Mouse (Mus musculus): ENCODE results near the gene Dock1.
A peak's percentile ranks its signal among the peaks of the same experiment; 100 is the strongest.

Gene Dock1

DNA sequence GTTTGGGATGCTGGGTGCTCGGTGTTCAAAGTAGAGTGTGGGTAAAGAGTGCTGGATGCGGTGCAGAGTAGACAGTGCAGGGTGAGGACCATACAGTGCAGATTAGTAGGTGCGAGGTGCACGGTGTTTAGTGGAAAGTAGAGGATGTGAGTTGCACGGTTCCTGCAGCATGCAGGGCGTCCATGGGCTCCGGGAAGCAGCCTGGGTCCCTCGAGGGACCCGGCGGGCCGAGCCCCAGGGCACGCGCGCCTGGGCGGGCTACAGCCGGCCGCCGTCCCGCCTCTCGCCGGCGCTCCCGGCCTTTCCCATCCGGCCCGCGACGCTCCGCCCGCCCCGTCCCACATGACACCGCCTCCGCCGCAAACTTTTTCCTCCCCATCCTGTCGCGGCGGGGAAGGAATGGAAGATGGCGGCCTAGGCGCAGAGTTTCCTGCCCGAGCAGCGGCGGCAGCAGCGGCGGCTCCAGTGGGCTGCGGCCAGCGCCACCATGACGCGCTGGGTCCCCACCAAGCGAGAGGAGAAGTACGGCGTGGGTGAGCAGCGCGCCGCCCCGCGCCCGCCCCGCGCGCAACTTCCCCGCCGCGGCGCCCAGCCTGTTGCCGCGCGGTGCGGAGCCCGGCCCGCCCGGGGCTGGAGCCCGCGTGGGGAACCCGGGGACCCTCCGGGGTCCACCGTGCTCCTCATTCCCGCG is at the start of gene Dock1:
TSS of gene Dock1 (plus strand) at position 343 of the 691 bp plus-strand sequence.
- DNase-seq (ENCODE audit: extremely low read depth, insufficient read length, low spot score) = peak; percentile 78

DNA sequence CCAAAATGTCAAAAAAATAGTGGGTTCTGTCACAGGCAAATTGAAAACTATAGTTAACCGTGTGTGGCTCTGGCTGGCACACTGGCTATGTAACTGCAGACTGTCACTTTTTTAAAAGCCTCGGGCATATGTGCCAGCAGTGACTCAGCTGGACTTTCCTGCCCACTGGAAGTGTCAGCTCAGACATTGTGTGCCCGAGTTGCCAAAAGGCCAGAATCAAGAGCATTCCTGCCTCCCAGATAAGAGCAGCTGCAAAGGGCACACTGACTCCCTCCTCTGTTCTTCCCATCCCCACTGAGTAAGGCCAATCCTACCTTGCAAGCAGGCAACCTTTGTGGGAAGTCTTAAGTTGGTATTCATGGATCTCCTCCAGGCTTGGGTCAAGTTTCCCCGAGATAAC is 42.5 kb upstream of the Dock1 start:
- DNase-seq (ENCODE audit: extremely low read depth, insufficient read length, low spot score) = peak; percentile 59

DNA sequence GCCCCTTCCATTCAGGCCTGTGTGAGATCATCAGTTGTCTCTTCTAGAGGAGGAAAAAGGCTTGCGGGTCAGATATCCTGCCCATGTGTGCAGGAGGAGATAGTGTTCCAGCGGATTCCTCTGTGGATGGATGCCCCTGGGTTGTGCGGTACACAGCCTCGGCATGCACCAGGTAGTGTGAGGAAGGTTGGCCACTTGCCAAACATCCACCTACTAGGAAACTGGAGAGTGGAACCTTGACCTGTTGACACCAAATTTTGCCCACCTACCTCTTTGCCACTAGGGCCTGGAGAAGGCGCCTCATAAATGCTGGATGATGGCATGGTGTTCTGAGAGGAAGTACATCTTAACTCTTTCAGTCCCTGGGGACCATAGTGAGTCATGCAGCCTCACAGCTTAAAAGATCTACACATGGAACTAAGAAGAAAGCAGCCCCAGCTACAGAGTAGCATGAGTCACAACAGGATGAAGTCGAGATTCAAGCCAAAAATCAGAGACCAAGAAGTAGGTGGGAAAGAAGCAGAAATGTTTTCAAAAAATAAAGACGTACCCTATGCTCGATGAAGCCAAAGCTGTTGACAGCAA is 20.1 kb upstream of the Dock1 start:
- DNase-seq (ENCODE audit: extremely low read depth, insufficient read length, low spot score) = peak; percentile 74

- no peak for DNase-seq (ENCODE audit: extremely low read depth, insufficient read length, low spot score)
These were observed 19.4 kb upstream of the Dock1 start for GRCm38 (mm10) chr7:134651071-134651470.

DNA sequence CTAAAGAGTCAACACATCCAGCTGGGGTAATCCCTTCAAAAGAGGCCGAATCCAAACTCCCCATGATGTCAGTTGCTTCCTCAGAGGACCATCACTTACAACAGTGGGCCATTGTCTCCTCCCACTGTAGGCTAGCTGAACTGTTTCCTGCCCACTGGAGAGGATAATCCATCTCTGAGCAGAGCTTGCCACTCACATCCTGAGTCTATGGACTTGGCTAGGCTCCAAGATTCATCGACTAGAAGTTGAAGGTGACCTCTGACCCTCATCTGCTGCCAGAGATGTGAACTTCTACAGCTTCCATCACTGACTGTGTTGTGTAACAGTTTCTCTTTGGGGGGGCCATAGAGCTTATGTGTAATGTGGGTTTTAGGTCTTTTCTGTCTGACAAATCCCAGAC is 7.2 kb upstream of the Dock1 start:
- no peak for DNase-seq (ENCODE audit: extremely low read depth, insufficient read length, low spot score)

DNA sequence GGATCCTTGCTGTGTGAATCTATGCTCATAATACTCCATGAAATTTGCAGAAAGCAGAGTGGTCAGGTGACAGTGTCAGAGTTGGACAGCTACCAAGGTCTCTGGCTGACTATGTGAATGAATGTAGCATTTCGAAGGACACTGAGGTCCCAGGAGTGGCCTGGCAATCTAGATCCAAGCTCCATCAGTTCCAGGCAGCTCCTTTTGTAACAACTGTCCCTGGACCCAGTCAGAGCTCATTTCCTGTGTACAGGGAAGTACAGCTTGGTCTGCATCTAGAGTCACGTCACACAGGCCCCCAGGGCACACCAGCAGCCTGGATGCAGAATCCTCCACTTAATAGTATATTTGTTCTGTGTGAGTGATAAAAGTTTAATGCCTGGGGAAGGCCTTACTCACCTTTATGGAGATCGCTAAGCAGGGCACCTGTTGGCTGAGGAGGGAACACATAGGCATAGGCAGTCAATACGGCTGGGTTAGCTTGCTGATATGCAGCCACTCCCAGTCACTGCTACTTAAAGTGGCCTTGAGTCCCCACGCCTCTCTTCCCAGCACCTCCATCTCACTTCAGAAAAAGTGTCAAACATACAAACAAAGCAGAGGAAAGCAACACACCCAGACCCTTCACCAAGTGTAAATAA is 4.7 kb upstream of the Dock1 start:
- DNase-seq (ENCODE audit: extremely low read depth, insufficient read length, low spot score) = no peak

DNA sequence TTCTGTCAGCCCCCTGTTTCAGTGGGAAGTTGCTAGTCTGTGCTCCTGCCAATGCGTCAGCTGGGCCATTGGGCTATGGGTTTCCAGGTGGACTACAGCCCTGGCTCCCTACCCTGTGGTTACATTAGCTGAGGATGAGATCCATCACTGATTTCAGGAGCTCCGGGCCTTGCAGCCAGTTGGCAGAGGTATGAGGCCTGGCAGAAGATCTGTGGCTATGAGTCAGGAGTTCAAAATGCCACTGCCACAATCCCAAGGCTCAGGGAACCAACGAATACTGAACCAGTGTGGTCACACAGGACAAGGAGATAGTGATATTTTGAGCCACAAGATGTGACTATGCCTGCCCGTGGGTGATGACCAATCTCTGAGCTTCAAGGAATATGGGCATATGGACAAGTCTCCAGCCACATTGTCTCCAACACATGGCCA is 3.2 kb upstream of the Dock1 start:
- DNase-seq (ENCODE audit: extremely low read depth, insufficient read length, low spot score) = peak; percentile 80

DNA sequence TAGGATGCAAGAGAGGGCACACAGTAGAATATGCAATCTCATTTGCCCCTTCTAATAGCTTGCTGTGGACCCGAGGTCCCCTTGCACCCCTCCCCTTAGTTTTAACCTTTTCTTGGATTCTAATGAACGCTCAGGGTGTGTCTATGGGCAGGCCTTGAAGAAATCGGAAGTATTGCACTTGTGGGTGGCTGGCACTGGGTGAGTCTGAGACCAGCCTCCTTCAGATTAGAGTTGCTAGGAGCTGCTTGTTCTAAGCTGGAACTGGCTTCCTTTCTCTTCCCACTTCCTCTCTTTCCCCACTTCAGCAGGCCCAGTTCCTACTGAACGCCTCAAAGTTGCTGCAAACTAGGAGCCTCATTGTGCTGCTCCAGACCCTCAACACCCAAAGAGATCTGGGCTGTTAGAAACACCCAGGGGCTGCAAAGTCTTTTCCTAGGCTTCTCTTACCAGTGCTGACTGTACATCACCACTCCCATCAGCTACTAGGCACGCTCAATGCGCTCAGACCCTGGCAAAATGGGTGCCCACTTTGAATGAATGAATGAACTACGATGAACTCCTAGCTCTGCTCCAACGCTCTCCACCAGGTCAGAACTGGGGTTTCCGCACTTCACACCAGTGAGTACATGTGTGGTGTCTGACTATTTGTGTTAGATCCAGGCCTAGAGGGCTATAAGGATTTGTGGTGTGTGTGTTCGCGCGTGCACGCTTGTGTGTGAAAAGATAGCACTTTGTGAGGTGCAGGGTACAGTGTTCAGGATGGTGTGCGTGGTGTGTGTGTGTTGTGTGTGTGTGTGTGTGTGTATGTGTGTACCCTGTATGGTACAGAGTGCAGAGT is 761 bp upstream of the Dock1 start:
- no peak for DNase-seq (ENCODE audit: extremely low read depth, insufficient read length, low spot score)

DNA sequence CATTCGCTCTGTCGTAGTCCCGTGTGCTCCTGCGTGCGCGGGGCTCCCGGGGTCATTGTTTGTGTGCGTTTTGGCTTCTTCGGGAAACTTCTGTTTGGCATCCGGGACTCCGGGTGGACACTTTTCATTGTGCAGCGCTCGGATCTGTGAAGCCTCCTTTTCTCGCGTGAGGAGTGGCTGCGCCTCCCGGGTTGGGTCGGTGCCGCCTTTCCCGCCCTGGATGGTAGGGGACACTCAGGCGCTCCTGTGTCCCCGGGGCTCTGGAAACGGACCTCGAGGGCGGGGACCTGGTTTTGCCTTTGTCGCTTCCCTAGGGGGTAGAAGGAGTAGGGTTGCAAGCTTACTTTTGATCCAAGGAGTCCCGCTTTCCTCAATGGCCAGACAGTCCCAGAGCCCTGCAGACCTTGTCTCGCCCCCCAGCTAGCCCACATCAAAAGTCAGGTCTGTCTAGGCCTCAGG is 578 bp downstream of the Dock1 start:
- DNase-seq (ENCODE audit: extremely low read depth, insufficient read length, low spot score) = peak; percentile 76

DNA sequence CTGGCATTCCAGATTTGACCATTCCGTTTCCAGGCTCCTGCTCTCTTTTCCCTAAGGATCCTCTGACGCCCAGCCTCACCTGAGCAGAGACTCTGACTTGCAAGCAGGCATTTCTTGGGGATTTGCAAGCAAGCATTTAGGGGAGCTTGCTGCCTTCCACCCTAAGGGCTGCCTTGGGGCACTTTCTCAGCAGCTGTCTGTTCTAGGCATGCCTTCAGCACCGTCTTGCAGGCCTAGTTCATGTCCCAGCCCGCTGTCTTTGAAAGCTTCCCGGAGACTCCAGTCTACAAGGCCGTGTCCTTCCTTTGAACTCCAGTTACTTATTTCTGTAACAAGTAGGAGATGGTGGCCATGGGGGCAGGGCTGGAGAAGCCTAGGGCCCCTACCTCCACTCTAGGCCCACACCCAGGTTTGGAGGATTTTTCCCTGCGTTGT is 1.0 kb downstream of the Dock1 start:
- no peak for DNase-seq (ENCODE audit: extremely low read depth, insufficient read length, low spot score)

- no peak for DNase-seq (ENCODE audit: extremely low read depth, insufficient read length, low spot score)
These were observed 2.7 kb downstream of the Dock1 start for GRCm38 (mm10) chr7:134673135-134673534.

DNA sequence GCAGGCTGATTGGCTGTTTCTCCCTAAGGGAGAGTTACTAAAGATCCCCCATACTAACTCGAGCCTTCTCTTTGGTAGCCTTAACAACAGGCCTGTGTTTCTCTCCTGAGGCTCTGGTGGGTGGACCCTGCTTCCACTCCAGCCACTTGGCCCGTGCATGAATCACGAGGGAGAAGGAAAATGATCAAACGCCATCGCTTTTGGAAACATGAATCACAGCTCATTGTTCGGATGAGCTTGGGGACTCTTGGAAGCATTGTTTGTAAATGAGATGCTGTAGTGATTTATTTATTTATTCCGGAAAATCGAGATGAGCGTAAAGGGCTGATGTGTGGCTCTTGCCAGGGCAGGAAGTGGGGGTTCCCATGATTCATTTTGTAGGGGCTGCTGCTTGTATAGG is 3.5 kb downstream of the Dock1 start:
- no peak for DNase-seq (ENCODE audit: extremely low read depth, insufficient read length, low spot score)

DNA sequence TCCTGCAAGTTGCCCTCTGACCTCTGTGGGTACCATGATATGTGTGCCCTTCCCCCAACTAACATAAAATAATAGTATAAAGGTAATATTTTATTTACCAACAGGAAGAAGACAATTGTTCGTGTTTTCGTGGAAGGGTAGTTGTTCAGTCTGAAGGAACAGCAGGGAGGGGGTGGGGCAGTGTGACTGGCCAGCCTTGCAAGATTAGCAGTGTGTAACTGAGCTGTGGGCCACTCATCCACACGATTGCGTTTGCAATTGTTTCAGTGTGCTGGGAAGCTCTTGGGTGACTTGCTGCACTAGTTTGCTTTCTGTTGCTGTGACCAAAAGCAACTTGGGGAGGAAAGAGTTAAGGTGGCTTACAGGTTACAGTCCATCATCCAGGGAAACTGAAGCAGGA is 7.4 kb downstream of the Dock1 start:
- DNase-seq (ENCODE audit: extremely low read depth, insufficient read length, low spot score) = no peak

DNA sequence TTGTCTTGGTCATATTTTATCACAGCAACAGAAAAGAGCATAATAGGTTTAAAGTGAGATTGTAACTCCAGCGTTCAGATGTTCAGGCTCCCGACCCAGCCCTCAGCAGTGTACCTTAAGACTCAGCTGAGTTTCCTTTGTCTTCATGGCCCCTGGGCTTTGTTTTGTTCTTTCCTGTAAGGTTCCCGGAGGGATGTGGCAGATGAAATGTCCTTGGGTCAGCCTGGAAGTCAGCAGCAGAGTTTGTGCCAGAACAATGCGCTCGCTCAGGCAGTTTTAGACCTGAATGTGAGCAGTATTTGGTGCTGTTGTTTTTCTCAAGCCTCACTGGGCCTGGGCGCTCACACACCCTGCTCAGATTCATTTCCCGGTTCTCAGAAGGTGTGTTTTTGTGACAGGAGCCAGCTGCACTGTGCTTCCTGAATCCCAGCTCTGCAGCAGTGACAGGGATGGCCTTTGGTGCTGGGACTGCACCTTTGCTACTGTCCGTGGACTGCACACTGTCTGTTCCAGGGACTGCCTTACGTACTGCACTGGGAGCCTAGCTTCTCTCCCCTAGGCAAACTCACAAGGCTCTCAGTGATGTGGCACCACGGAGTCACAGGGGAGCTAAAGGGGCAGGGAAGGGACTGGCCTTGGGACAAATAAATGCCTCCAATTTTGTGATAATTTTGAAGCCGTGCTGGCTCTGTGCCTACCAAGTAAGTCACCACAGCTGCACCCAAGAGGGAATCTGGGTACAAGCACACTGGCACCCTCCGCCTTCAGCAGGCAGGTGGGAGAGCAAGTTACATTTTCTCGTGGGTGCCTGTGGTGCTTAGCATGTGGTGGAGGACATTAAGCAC is 9.1 kb downstream of the Dock1 start:
- DNase-seq (ENCODE audit: extremely low read depth, insufficient read length, low spot score) = no peak

DNA sequence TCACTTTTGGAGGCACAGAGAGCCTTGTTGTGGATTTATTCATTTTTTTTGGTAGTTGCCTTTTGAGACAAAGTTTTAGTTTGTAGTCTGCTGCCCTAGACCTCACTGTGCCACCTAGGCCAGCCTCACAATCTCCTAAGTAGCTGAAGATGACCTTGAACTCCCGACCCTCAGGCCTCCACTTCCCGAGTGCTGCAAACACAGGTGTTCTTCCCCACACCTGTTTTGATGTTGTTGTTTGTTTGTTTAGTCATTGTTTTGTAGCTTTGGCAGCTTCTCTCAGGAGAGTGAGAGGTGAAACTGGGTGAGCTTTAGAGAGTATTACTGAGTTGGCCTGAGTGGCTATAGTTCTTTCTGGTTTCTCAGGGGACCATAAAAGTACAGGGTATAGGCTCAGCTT is 9.7 kb downstream of the Dock1 start:
- DNase-seq (ENCODE audit: extremely low read depth, insufficient read length, low spot score) = no peak

- no peak for DNase-seq (ENCODE audit: extremely low read depth, insufficient read length, low spot score)
These were observed 11.5 kb downstream of the Dock1 start for GRCm38 (mm10) chr7:134681729-134682527.

DNA sequence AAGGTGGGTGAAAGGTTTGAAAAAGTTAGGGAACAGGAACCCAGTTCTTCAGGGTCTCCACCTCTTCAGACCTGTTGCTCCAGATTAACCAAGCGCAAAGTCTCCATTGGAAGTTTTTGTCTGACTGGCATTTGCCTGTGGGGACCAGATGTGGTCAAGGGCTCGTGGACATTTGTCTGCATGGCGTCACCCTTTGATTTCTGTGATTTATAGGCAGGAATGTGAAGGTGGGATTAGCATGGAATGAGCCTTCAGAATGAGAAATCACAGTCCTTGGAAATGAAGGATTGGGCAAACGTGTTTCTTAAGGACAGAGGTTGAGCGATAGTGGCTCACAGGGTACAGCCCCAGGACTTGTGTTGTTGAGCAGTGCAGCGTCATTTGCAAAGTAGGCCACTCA is 17.9 kb downstream of the Dock1 start:
- DNase-seq (ENCODE audit: extremely low read depth, insufficient read length, low spot score) = no peak

DNA sequence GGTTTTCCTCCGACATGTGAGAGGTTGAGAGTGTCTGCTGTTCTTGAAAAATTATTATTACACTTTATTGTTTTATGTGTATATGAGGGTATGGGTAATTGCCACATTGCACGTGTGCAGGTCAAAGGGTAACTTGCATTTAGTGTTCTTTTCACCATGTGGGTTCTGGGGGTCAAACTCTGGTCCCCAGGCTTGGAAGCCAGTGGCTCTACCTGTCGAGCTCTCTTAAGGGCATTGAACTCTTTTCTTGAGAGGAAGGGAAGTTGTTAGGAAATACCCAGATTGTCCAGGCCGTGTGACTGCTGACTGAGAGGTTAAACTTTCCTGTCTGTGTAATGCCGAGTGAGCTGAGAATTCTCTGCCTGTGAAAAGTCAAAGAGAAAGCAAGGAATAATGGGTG is 19.7 kb downstream of the Dock1 start:
- no peak for DNase-seq (ENCODE audit: extremely low read depth, insufficient read length, low spot score)

DNA sequence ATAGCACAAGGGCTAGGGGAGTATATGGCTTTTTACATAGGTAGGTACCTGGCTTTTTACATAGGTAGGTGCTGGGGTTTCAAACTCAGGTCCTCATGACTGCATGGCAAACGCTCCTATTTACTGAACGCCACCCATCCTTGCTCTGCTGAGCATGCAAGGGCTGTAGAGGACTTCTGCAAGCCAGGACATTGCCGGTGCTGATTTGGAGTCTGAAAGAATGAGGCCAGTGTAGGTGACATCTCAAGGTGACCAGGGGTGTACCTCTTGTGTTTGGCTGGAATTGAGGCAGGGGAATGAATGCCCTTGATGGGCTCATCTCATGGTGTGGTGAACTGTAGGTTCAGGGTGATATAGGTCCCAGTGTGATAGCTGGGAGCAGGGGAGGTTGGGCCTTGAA is 20.4 kb downstream of the Dock1 start:
- no peak for DNase-seq (ENCODE audit: extremely low read depth, insufficient read length, low spot score)
